Mouse (Mus musculus): ENCODE measurements around the gene Gm10375. TPM values are rescaled to one million over a fixed set of nuclear protein-coding genes. Genes with fewer than 3 reads are reported as not detected.

Gene Gm10375
- total RNA-seq (2023), result not detected

DNA sequence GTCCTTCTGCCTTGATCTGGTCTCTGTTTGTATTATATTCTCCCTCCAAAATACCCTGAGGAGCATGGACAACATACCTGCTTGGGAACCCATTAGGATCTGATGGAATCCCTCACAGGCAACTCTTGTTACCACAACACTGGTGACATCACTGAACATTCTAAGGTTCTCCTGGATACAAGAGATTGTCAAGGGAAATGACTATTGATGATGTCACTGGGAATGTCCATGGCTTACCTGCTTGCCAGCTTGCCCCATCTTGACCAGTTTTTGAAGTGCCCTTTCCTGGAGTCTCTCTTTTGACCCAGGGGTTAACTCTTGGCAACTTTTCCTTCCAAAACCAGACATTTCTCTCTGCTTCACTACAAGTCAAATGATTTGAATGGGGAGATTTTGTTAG, at the start of gene Gm10375:
TSS of gene Gm10375 (minus strand) at position 101 of the 400 bp plus-strand sequence.

DNA sequence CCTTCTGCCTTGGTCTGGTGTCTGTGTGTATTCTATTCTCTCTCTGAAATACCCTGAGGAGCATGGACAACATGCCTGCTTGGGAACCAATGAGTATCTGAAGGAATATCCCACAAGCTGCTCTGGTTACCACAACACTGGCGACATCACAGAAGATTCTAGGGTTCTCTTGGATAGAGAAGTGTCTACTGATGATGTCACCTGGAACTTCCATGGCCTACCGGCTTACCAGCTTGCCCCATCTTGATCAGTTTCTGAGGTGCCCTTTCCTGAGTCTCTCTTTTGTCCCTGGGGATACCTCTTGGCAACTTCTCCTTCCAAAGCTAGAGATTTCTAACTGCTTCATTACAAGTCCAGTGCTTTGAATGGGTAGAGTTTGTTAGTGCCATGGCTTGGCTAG, 28.8 kb downstream of the Gm10375 start, which contains the start of gene Gm17654:
TSS of gene Gm17654 (minus strand) at position 101 of the 400 bp plus-strand sequence.

Other genes with a start within 250 kb of the Gm10375 start
- not detected for gene Gm8138, start 191.7 kb downstream of the Gm10375 start, total RNA-seq (2023)
- not detected for gene Gm5799, start 64.4 kb downstream of the Gm10375 start, total RNA-seq (2023)
- not detected for gene Gm17654, start 28.9 kb downstream of the Gm10375 start, total RNA-seq (2023)
- not detected for gene Gm8165, start 69.2 kb upstream of the Gm10375 start, total RNA-seq (2023)
- gene Gm7324, start 89.8 kb upstream of the Gm10375 start, total RNA-seq (2023), result 1.4 TPM
- gene Gm16506, start 119.5 kb upstream of the Gm10375 start, total RNA-seq (2023), result not detected
- gene Gm6526, start 139.9 kb upstream of the Gm10375 start, total RNA-seq (2023), result not detected
- gene Gm8180, start 176.7 kb upstream of the Gm10375 start, total RNA-seq (2023), result not detected

All from CD8-positive naive resting alpha-beta T cell, adult 57 days (primary cell).